Mouse (Mus musculus) cerebellum, adult 2 months (tissue): ENCODE results near the gene Ptpn6.

Experiments used
- CTCF ChIP-seq: fragments of 200-500 bp; IDR thresholded peaks from 2 replicates; pipeline ENCODE4 v1.5.1; 2011; ENCODE audit warnings: low read depth, mild to moderate bottlenecking, control low read depth, low read length, moderate library complexity, borderline replicate concordance; ENCODE audit not compliant: insufficient read depth
- POLR2A ChIP-seq: fragments of 200-500 bp; IDR thresholded peaks from 2 replicates; pipeline ENCODE4 v1.6.1; 2011; ENCODE audit warnings: low read length, control low read depth, borderline replicate concordance; ENCODE audit not compliant: insufficient read depth

DNA sequence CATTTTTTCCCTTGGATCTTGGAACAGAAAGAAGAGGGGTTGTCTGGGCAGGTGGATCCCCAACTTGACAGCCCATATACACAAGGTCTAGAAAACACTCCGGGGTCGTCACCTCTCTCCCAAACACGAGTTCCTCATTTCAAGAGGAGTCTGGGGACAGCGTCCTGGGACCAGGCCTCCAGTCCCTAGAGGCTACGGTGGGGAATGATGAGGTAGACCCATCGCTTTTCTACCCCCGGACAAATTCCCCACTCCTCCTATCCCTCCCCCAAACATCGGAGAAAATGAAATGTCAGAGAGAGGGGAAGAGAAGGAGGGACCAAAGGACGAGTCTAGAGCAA is 30.2 kb upstream of the Ptpn6 start:
- TF ChIP-seq CTCF (no peak), POLR2A (no peak)
